Mouse (Mus musculus): ENCODE measurements around the gene Akap13.

Akap13 gene

GRCm38 (mm10) chr7:75460290-75460689, 5.0 kb downstream of the Akap13 start:
- no peak for DNase-seq (ENCODE audit: low spot score in 2 of 2)

GRCm38 (mm10) chr7:75463579-75464162, 8.3 kb downstream of the Akap13 start:
- DNase-seq (ENCODE audit: low spot score in 2 of 2), result no peak

- DNase-seq (ENCODE audit: low spot score in 2 of 2), result no peak
Measured at GRCm38 (mm10) chr7:75467791-75468190, 12.5 kb downstream of the Akap13 start.

- no peak for DNase-seq (ENCODE audit: low spot score in 2 of 2)
Measured at GRCm38 (mm10) chr7:75470318-75470925, 15.1 kb downstream of the Akap13 start.

- DNase-seq (ENCODE audit: low spot score in 2 of 2), result no peak
Measured at GRCm38 (mm10) chr7:75472316-75473195, 17.2 kb downstream of the Akap13 start.

- DNase-seq (ENCODE audit: low spot score in 2 of 2), result no peak
Measured at GRCm38 (mm10) chr7:75473294-75473693, 18.0 kb downstream of the Akap13 start.

- DNase-seq (ENCODE audit: low spot score in 2 of 2), result no peak
Measured at GRCm38 (mm10) chr7:75474064-75474463, 18.7 kb downstream of the Akap13 start.

- no peak for DNase-seq (ENCODE audit: low spot score in 2 of 2)
Measured at GRCm38 (mm10) chr7:75474564-75475150, 19.3 kb downstream of the Akap13 start.

- no peak for DNase-seq (ENCODE audit: low spot score in 2 of 2)
Measured at GRCm38 (mm10) chr7:75478060-75478459, 22.7 kb downstream of the Akap13 start.

GRCm38 (mm10) chr7:75480721-75481426, 25.5 kb downstream of the Akap13 start:
- no peak for DNase-seq (ENCODE audit: low spot score in 2 of 2)

- no peak for DNase-seq (ENCODE audit: low spot score in 2 of 2)
Measured at GRCm38 (mm10) chr7:75486031-75486430, 30.7 kb downstream of the Akap13 start.

GRCm38 (mm10) chr7:75495941-75496441, 40.7 kb downstream of the Akap13 start:
- no peak for DNase-seq (ENCODE audit: low spot score in 2 of 2)

GRCm38 (mm10) chr7:75498627-75499026, 43.3 kb downstream of the Akap13 start:
- no peak for DNase-seq (ENCODE audit: low spot score in 2 of 2)

GRCm38 (mm10) chr7:75499271-75499670, 43.9 kb downstream of the Akap13 start:
- DNase-seq (ENCODE audit: low spot score in 2 of 2), result no peak

- no peak for DNase-seq (ENCODE audit: low spot score in 2 of 2)
Measured at GRCm38 (mm10) chr7:75500164-75500563, 44.8 kb downstream of the Akap13 start.

GRCm38 (mm10) chr7:75500793-75501192, 45.5 kb downstream of the Akap13 start:
- no peak for DNase-seq (ENCODE audit: low spot score in 2 of 2)

GRCm38 (mm10) chr7:75504524-75504923, 49.2 kb downstream of the Akap13 start:
- DNase-seq (ENCODE audit: low spot score in 2 of 2), result no peak

- no peak for DNase-seq (ENCODE audit: low spot score in 2 of 2)
Measured at GRCm38 (mm10) chr7:75506628-75507027, 51.3 kb downstream of the Akap13 start.

- no peak for DNase-seq (ENCODE audit: low spot score in 2 of 2)
Measured at GRCm38 (mm10) chr7:75509085-75509873, 53.9 kb downstream of the Akap13 start.

GRCm38 (mm10) chr7:75515472-75515871, 60.1 kb downstream of the Akap13 start:
- DNase-seq (ENCODE audit: low spot score in 2 of 2), result no peak
